Mouse (Mus musculus) T-cell, adult 66 days (primary cell): ENCODE measurements around the gene Pdia5. TPM values are rescaled to one million over a fixed set of nuclear protein-coding genes. Genes with fewer than 3 reads are reported as not detected.

ENCODE experiments used
- total RNA-seq, 2 experiments: library from RNA; stranded (reverse); gene quantifications; 3 replicates in 1 of 2; 4 replicates in 1 of 2; pipeline ENCODE4 v1.2.4; 2023

Pdia5 gene
- not detected for total RNA-seq

GRCm38 (mm10) chr16:35490231-35491070, at the start of gene Pdia5:
Gene Pdia5, minus strand, starts transcription at chr16:35490873.

GRCm38 (mm10) chr16:35363150-35364062, 127.3 kb downstream of the Pdia5 start, which contains the start of gene Sec22a:
Gene Sec22a, minus strand, starts transcription at chr16:35363918.

Other genes starting within 250 kb of the Pdia5 start
- 10 to 100 TPM; 16.6 to 17.1 TPM for gene Sec22a, start 127.0 kb downstream of the Pdia5 start, total RNA-seq
- not detected for gene Sema5b, start 50.3 kb upstream of the Pdia5 start, total RNA-seq